Mouse (Mus musculus) gastrocnemius, postnatal 36 days (tissue): ENCODE measurements around the gene Mrpl45. TPM values are rescaled to one million over a fixed set of nuclear protein-coding genes. Genes with fewer than 3 reads are reported as not detected.

Experiments used
- DNase-seq, 2 experiments: peaks; one replicate each; pipeline ENCODE4 v3.0.0; 2022
- intact Hi-C: fragments of 180-260 bp; cut with DNase I; formaldehyde crosslinking; loops from one replicate; pipeline ENCODE4 v1.15.1; 2025
- total RNA-seq, 2 experiments: library from RNA; stranded (reverse); gene quantifications; 2 replicates each; pipeline ENCODE4 v1.2.3; 2021

The Mrpl45 gene
- total RNA-seq, 2 experiments from 2014 or later, result 33.5 to 37.9 TPM

DNA sequence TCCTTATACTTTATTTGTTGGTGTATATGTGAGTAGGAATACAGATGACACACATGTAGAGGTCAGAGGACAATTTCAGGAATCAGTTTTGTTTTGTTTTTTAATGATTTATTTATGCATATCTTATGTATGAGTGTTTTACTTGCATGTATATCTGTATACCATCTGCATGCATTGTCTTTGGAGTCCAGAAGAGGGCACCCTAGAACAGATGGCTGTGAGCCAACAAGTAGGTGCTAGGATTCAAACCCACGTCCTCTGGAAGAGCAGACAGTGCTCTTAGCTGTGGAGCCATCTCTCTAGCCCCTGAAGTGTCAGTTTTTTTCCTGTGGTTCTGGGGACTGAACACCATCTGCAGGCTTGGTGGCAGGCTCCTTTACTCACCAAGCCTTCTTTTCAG is 9.7 kb downstream of the Mrpl45 start:
- intact Hi-C loops, result loop anchor here (5.0 kb wide), 1 partner anchor 128 kb away; no protein-coding TSS in a partner anchor

DNA sequence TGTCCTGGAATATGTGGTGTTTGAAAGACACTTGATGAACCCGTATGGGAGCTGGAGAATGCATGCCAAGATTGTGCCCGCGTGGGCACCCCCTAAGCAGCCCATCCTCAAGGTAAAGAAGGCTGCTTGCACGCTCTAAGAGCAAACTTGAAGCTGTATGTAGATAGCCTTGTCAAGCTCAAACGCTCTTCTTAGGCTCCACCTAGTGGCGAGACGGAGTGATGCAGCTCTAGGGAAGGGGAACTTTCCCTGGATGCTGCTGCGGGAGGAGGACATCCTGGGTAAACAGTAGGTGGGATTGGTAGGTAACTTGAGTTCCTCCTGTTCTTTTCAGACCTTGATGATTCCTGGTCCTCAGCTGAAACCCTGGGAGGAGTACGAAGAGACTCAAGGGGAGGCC is 12.6 kb downstream of the Mrpl45 start:
- peak; percentile 47 to 49 for DNase-seq
- intact Hi-C loops, result loop anchor here (5.0 kb wide), 1 partner anchor 131 kb away; no protein-coding TSS in a partner anchor

More for the DNA sequence above, 9.7 kb downstream of the Mrpl45 start:
- DNase-seq, result no peak

DNA sequence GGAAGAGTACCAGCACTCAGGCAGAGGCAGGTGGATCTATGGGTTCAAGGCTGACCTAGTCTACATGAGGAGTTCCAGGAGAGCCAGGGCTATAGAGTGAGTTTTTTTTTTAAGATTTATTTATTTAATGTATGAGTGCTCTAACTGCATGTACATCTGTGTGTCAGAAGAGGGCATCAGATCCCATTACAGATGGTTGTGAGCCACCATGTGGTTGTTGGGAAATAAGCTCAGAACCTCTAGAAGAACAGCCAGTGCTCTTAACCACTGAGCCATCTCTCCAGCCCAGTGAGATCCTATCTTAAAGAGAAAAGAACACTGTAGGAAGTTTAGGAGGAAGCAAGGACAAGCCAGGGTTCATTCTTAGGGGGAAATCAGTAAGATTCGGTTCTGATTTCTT is 14.8 kb downstream of the Mrpl45 start:
- no peak for DNase-seq
- intact Hi-C loops, result no loop called here

DNA sequence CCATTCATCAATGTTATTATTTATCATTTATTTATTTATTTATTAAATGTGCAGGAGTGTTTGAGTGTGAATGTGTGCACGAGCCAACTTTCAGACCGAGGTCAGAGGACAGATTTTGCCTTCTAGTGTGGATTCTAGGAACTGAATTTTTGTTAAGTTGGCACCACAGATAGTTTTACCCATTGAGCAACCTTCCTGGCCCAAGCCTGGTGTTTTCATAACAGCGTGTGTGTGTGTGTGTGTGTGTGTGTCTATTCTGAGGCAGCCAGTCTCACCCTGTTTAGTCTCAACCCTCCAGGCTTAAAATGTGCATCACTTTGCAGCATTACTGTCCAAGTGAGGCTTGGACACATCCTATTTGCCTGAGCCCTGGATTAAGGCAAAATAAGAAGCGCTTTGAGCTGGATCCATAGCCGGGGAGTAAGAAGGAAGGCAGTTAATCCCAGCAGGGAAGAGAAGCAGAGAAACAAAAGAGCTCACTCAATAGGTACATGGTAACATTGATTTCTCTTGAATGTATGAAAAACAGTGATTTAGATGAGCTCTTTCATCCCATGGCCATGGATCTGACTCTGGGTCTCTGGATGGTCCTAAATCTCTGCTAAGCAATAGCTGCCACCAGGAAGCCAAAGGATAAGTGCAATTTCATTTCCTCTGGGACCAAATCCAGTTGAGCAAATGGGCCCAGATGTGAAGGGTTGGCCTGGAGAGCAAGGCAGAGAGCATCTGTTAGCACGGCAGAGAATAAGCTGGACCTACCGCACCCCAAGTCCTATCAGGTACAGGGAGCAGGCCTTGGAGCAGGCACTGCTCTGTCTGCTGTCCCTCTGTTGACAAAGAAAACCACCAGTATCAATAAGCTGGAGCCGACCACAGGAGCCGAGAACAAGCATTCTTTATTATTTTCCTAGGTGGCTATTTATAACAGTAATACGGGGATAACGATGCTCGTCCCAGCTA is 16.0 kb downstream of the Mrpl45 start:
- intact Hi-C loops, result no loop called here
- no peak for DNase-seq

DNA sequence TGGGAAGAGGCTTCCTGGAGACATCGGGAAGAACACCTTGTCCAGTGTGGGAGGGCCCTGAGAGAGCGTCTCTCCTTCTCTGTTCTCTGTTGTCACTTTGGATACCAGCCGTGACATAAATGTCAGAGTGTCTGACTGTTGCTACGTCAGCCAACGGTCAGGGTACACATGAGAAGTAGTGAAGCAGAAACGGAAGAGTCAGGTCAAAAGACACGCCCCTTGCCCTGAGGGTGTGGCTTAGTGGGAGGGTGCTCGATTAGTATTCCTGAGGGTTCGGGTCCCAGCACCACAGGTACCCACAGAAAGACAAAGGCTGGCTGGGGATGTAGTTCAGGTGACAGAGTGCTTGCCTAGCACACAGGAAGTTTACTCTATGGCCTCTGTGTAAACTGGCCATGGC is 17.5 kb downstream of the Mrpl45 start:
- DNase-seq, result no peak
- intact Hi-C loops, result no loop called here

DNA sequence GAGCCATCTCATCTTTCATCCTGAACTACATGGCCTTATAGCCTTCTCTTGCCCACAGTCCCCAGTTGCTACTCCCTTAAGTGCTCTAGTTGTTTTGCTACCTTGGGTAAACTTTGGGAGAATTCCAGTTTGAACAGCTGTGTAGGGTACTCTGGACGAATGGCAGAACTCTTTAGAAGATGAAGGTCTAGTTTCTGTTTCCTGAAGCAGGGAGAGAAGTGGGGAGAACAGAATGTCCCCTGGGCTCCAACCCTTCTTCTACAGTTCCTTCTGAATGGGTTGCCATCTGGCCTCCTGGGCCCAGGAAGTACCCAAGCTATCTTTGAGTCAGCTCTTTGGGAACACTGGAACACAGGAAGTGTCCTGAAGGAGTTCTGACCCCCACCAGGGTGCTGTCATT is 18.4 kb downstream of the Mrpl45 start:
- DNase-seq, result no peak

DNA sequence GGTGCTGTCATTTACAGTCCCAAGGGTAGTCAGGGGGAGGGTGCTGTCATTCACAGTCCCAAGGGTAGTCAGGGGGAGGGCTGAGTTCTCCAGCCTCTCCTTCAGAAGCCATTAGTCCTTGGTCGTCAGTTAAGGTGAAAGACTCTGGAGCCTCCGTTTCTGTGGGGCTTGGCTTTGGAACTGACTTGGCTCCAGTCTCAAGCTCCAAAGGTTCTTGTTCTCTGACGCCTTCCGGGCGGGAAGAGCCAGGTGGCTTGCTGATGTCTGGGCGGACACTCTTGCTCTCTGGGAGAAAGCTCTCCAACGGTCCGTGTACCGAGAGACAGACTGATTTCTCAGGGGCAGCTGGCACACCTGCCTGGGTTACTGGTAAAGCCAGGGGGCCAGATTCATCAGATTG is 18.9 kb downstream of the Mrpl45 start:
- DNase-seq, result no peak
- intact Hi-C loops, result no loop called here

More for the DNA sequence above, 18.4 kb downstream of the Mrpl45 start:
- intact Hi-C loops, result no loop called here

DNA sequence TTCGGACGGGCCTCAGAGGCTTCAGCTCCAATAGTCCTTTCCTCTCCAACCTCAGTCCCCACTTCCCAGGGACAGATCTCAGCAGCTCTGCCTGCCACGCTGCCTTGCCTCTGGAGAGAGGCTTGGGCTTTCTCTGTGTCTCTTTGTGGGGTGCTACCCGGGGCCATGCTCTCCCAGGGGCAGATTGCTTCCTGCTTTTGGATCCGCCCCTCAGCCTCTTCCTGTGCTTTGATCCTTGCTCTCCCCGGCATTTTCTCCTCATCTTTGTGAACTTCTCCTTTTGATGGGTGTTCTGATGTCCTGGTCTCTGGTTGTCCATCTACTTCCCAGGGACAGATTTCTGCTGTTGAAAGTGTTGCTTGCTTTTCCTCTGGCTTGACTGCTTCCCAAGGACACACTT is 20.7 kb downstream of the Mrpl45 start:
- intact Hi-C loops, result no loop called here
- no peak for DNase-seq

DNA sequence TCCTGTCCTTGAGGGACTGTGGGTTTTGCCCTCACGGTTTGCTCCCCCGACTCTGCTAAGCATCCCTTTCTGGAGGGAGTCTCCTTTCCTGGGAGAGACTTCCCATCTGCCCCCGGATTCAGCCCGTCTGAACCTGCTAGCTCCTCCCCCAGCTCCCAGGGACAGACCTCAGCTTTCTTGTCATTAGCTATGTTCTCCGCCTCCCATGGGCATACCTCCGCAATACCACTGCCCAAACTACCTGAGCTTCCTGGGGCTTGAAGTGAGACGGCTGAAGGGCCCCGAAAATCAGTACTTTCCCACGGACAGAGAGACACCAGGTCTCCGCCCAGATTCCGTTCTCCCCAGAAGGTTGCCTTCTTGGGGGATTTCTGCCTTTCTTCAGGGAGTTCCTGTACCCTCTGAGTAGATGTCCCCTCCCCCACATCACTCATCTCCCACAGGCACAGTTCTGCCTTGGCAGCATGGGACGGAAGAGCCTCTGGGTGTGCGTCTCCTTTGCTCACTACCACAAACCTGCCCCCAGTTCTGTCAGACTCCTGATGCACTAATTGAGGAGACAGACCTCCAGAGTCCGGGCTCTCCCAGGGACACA is 21.3 kb downstream of the Mrpl45 start:
- intact Hi-C loops, result no loop called here
- DNase-seq, result no peak

DNA sequence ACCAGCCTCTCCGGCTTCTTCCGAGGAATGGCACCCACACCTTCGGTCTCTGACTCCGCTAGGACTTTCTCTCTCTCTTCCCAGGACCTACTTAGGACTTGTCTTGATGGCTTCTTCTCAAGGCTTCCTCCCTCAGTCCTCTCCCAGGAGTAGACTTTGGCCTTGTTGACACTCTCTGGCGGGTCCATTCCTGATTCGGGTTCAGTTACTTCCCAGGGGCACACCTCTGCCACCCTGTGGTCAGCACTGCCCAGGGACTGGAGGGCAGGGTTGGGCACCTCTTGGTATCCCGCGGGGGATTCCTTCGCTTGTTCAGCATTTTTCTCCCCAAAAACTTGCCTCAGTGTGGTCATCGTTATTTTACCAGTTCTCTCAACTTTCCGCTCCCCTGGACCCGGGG is 21.8 kb downstream of the Mrpl45 start:
- intact Hi-C loops, result no loop called here

DNA sequence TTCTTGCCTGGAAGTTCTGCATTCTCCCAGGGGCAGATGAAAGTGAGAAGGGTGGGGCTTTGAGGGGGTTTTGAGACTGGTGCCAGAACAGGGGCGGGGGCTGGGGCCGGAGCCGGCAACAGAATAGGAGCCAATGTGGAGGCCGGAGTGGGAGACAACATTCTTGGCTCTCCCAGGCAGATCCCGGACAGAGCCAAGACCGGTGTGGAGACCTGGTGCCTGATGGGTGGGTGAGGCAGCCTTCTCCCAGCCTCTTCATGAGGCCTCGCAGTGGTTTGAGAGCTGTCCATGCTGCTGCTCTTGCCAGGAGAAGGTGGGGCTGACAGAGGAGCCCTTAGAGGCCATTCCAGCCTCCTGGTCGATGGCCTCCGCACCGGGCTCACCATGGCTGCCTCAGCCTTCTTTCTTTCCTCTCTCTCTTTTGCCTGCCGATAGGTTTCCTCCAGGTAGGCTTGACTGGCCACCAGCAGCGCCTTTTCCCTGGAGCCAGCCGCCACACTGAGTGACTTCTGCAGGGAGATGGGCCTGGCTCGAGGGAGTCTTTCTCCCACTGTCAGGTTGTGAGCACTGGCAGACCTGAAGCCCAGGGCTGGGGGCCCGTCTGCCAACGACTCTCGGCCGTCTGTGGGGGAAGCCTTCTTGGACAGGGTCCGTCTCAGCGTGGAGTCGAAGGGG is 22.9 kb downstream of the Mrpl45 start:
- no peak for DNase-seq
- intact Hi-C loops, result no loop called here

More for the DNA sequence above, 21.8 kb downstream of the Mrpl45 start:
- no peak for DNase-seq

DNA sequence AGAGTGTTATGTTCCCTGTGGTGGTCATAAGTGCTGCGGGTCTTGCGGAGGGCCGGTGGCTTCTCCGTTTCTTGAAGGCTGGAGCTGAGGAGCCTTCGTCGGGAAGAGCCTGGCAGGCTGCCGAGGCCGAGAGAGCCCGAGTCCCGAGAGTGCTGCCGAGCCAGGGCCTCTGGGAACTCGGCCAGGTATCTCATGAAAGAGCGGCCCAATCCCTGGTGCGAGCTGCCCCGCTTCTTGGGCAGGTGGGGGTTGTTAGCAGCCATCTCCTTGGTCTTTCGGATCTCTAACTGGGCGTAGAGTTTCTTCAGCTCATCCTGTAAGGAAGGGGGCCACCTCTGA is 23.4 kb downstream of the Mrpl45 start:
- intact Hi-C loops, result no loop called here
- DNase-seq, result peak; percentile 63 to 68

DNA sequence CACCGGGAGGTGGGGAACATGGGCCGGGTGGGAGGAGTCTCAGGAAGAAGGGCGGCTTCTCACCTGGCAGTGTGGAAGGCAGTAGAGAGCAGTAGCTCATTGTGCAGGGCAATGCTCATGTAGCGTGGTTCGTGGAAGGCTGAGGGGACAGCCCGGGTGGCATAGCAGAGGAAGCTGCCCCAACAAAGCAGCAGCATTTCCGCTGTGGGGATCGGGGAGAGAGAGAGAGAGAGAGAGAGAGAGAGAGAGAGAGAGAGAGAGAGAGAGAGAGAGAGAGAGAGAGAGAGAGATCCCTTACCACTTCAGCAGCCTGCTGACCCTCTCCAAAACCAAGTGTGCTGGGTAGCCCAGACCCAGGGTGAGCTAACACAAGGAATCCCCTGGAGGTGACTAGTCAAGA is 27.7 kb downstream of the Mrpl45 start:
- intact Hi-C loops, result no loop called here
- no peak for DNase-seq

DNA sequence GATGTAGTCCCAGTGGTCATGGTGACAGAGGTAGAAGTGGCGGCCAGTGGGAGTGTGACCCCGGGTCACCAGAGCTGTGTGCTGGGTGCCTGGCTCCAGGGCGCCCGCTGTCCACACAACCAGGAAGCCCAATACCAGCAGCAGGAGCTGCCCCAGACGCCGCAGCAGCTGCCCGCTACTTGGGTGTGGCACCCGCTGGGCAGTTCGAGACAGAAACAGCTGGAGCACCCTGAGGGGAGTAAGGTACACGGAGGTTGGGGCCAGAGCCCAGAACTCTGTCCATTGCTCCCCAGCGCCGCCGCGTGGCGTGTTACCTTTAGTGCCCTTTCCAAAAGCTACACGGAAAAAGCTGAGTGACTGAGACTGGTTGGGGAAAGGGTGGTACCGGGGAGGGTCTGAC is 28.1 kb downstream of the Mrpl45 start:
- intact Hi-C loops, result no loop called here
- DNase-seq, result peak in 1 of 2 experiments; percentile 44

DNA sequence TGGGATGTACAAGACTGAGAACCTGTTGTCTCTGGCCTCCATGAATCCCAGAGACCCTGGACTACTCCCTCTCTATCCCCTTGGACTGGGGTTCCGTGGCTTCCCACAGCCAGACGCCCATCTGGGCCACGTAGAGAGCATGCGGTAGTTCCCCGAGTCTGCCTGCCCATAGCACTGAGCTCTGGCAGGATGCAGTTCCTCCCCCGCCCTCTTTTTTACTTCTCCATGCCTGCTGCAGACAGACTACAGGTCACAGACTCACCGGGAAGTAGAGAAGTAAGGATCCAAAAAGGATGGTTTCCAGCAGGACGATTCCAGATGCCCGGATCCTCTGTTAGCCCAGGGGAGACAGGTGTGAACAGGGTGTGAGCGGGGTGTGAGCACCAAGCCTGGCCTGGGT is 29.9 kb downstream of the Mrpl45 start:
- DNase-seq, result no peak
- intact Hi-C loops, result loop anchor here (5.0 kb wide), 1 partner anchor 122 kb away; no protein-coding TSS in a partner anchor

DNA sequence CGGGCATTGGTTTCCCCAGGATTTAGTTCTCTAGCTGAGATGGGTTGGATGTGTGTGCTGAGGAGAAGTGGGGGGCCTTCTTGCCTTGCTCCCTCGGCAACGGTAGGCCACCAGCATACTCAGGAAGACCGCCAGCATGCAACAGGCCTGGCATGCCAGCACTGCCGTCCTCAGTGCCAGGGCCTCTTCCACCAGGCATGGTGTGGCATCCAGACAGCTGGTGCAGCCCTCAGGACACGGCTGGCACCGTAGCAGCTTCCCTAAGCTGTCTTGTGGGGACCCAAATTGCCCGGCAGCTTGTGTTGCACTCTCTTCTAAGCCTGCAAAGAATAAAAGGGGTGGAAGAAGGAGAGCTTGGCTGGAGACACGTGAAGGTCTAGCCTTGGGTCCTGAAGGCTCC is 30.9 kb downstream of the Mrpl45 start:
- intact Hi-C loops, result loop anchor here (5.0 kb wide), 1 partner anchor 121 kb away; no protein-coding TSS in a partner anchor
- DNase-seq, result no peak

DNA sequence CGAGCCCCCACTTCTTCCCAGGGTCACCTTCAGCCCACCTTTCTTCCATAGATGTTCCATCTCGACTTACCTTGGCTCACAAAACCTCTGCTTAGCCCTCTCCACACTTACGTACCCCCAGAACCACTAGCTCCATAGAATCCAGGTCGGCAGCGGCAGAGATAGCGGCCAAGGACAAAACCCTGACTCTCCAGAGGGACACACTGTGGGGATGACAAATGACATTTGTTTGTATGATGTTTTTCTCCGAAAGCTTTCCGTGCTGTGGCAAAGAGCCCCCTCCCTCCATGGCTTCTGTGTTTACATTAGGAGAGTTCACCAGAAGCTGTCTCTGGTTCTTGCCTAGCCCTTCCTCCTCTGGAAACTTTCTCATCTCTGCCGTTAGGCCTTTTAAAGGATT is 31.8 kb downstream of the Mrpl45 start:
- no peak for DNase-seq
- intact Hi-C loops, result loop anchor here (5.0 kb wide), 1 partner anchor 120 kb away; no protein-coding TSS in a partner anchor

DNA sequence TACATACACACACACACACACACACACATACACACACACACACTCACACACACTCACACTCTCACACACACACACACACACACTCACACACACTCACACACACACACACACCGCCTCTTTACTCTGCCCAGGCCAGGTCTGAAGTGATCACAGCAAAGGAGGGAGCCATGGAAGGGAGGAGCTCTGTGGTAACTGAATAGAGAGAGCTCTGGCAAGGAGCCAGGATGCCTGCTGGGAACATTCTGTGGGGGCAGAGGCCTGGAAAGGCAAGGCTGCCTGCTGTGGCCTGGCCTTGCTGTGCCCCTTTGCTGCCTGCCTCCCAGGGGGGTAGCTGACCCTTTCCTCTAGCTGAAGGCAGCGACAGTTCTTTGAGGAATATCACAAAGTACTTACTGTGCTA is 34.5 kb downstream of the Mrpl45 start:
- intact Hi-C loops, result no loop called here
- no peak for DNase-seq

DNA sequence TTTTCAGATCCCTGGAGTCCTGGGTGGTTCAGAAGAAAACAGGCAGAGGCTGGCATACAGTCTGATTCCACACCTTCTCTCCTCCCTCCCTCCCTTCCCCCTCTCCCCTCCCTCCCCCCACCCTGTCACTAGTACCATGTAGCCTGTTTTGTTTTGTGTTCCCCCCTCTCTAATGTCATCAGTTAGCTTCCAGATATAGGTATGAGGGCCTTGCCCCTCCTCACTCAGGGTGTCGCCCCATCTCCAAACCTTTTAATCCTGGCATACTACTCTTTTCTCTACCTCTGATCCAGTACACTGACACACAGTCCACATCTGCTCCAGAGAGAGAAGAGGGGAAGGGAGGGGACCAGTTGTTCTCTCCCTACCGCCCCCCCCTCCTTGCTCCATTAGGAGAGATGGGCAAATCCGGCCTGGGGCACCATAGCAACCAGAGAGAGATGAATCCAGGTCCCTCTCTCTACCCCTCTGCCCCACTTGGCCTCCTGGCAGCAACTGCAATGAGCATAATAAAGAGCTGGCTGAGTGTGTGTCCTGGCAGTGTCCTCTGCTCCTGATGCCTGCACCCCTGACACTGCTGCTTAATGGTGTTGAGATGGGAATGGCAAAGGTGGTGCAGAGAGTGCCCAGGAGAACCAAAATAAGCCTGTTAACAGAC is 36.6 kb downstream of the Mrpl45 start, which contains the start of gene Gpr179:
TSS of gene Gpr179 (minus strand) at position 51 of the 658 bp plus-strand sequence.
- intact Hi-C loops, result no loop called here
- no peak for DNase-seq

DNA sequence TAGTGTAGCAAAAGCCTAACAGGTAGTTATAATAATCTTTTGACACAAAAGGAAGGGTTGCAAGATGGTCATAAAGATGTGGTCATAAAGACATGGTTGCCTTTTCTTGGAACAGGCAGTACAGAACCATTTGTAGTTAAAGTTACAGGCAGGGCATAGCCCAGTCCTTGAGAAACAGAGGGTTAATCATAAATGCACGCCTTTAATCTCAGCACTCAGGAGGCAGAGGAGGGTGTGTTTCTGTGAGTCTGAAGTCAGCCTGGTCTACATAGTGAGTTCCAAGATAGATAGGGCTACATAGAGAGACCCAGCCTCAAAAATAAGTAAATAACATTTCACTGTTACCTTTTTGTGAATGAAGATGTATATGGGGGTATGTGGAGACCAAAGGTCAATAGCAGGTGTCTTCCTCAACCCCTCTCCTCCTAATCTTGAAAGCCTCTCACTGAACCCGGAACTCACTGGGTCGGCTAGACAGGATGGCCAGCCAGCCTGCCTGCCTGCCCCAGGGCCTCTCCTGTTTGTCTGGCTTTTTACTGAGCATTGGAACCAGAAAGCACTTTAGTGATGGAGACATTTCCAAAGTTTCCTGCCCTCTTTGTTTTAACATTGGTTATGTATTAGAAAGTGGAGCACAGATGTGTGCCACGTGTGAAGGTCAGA is 37.5 kb downstream of the Mrpl45 start:
- no peak for DNase-seq
- intact Hi-C loops, result no loop called here
